Mouse (Mus musculus) adrenal gland, adult 18-20 months (tissue): ENCODE measurements around the gene Acta2. TPM values are rescaled to one million over a fixed set of nuclear protein-coding genes. Genes with fewer than 3 reads are reported as not detected.
"Not testable (repeated sequence)": the region's sequence is repeated elsewhere in the genome, so short reads cannot be mapped to it uniquely, and the experiment has no call there.

ENCODE experiments used
- DNase-seq, 2 experiments: peaks; one replicate each; pipeline ENCODE4 v3.0.0; 2021 to 2022; ENCODE audit warnings: low spot score in 2 of 2
- total RNA-seq, 2 experiments: library from RNA; stranded (reverse); gene quantifications; 1 replicate in 1 of 2; 2 replicates in 1 of 2; pipeline ENCODE4 v1.2.3; 2021

The Acta2 gene
- total RNA-seq, 2 experiments from 2014 or later = 41.4 to 97.6 TPM

DNA sequence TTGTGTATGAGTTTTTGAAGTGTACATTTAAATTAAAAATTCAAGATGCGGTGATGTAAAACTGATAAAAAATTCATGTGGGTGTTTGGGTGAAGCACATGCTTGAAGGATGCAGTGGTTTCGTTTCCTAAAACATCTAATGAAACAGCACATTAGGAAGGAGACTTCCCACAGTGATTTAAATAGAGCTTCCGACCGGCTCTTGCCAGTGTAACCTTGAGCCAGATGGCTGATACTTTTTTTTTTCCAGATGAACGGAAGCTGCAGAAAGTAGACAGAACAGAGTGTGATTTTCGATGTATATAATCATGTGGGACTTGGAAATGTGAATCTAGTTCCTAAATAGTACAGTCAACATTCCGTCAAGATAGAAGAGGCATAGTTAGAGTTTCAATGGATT lies 23.8 kb downstream of the Acta2 start:
- no peak for DNase-seq

DNA sequence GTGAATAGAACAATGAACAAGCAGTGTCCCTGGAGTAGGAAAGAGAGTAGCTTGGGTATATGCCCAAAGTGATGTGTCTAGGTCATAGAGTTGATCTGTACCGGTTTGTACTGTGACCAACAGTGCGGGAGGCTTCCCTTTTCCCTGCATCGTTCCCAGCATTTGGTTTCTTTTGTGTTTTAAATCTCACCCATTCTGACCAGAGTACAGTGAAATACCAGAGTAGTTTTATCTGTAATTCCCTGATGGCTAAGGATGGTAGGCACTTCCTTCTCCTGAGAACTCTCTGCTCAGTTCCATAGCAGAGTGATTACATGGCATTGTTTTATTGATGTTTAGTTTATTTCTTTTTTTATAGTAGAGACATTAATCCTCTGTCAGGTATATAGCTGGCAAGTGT lies 32.6 kb downstream of the Acta2 start:
- DNase-seq = no peak

DNA sequence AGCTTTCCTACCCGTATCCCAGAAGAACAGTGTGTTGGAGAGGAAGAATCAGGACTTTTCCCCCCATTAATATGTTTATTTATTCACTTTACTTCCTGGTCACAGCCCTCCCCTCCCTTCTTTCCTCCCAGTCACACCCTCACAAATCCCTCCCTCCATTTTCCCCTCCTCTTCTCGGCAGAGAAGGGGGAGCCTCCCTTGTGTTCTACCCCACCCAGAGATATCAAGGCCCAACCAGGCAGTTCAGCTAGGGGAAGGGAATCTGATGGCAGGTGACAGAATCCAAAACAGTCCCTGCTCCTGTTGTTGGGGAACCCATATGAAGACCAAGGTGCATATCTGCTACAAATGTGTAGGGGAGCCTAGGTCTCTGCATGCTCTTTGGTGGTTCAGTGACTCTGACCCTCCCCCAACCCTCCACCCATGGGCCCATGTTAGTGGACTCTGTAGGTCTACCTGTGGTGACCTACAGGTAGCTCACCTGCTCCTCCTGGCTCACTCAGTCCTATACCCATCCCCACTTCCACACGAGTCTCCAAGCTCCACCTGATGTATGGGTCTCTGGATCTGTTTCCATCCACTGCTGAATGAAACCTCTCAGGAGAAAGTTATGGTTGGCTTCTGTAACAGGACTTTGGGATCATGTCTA lies 34.5 kb downstream of the Acta2 start:
- DNase-seq = no peak

DNA sequence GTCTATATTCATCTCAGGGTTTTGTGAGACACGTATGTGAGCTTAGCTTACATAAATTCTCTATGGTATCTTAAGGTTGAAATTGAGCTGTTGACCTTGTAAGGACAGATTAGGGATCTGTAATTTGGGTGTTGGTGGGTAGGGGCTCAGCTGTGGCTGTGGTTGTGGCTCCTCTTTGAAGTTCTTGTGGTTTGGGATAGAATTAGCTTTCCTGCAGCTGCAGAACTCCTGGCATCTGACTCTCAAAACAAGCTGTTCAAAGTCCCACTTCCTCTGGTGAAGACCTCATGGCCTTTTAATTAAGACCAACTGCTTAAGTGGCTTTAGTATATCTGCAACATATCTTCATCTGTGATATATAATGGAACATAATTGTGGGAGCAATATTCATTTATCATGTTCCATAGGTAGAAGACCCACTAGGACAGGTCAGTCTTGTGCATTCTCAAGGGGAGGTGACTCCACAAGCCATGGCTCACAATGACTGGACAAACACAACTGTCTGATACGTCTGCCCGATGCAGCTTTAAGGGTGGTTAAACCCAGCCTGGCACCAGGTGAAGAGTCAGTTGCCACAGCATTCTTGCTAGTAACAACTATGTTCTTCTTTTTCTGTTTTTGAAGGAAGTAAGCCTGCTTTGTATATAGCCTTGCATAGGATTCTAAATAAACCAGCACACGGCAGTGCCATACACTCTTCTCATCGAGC lies 36.0 kb downstream of the Acta2 start:
- DNase-seq = no peak

DNA sequence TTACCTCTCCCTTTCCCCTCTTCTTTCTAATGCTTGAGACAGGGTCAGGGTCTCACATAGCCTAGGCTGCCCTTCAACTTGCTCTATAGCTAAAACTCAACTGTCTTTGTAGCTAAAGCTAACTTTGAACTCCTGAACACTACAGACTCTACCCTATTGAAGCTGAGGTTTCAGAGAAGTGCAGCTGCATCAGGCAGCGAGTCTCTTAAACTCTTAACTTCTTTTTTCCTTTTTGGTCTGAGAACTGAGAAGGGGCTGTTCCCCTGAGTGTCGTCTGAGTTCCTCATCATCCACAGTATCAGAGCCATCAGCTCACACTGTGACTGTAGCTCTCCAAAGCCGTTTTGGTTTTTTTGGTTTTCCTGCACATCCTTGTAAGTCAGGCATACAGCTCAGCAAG lies 37.6 kb downstream of the Acta2 start:
- DNase-seq = no peak

DNA sequence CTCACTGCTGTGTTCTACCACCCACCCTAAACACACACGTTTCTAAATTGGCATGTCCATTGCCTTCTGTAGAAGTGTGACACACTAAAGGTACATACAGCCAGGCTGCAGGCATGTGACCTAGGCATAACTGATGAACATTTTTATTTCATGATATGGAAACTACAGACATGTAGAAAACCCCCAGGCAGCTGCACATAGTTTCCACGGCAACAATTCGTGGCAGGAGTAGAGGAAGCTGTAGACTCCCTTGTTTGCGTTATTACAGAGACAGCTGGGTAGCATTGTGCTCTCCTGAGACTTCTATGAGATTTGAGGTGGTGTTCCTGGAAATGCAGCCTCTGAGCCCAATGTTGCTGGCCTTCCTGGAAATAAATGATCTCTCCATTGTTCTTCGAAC lies 38.4 kb downstream of the Acta2 start:
- no peak for DNase-seq

DNA sequence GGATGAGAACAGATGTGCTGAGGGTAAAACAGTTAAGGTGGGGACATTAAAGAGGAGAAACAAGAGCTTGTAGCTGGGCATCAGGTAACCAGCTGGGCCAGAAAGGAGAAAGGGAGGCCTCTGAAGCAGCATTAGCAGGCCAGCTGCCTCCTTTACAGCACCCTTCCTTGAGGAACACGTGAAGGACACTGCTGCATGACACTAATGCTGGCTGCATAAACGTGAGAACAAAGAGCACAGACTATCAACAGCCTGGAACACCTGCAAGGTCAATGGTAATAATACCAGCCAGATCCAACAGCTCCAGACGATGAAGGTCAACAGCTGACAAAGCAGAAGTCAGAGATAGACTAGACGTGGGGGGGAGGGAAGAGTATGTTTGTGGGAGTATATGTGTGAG lies 41.3 kb downstream of the Acta2 start:
- DNase-seq = no peak

DNA sequence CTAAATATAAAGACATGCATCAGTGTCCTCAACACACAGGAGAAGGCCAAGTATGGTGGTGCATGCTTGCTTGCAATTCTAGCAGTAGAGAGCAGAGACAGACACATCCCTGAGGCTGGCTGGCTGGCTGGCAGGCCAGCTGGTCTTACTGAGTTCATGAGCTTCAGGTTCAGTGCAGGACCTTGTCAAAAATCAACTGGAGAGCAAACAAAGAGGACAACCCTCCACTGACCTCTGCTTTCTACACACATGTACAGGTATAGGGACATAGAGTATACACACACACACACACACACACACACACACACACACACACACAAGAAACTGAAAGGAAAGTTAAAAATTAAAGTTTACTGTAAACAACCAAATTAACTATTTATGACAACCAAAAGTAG lies 42.1 kb downstream of the Acta2 start:
- no peak for DNase-seq

DNA sequence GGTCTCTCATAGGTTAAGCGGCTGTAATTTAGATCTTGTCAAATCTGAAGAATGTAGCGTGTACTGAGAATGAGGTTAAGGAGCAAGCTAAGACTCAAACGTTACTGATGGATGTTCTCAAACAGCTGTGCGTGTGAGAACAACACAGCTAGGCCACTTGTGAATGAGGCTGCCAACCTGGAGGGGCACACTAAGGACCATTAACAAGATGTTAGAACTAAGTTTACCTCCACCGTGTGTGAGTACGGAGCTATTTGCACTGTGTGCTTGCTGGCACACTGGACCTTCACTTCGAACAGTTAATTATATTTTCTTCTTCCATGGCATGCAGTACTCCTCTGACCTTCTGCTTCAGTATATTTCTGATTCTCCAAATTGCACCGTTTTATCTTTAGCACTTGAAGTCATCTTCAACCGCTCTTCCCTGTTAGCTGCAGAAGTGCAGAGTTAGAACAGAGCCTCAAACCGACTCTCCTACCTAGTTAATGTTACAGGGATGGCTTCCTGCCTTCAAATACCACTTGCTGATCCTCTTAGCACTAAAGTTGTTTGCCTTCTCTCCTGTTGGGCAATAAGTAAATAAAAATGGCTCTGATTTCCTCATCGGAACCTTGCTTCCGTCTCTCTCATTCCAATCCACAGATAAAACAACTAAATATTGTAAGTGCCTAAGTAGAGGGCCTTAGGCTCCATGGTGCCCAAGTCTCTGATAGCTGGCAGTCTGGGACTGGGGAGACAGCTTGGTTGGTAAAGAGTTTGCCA lies 42.7 kb downstream of the Acta2 start:
- DNase-seq = no peak

DNA sequence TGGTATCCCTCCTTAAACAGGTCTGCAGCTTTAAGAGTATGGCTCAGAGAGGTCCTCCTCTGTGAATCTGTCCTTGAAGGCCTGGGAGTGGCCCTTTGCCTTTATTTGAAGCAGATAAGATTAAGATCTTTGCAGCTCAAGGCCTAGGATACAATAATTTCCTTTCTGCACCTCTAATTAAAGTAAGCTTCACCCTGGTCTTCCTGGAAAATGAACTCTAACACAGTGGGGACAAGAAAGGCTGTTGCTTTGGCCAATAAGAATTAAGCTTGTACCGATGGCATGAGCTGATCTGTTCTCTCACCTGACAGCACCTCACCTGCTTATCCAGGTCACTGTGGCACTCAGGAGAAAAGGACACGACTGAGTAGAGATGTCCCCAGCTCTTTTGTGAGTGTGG lies 44.5 kb downstream of the Acta2 start:
- no peak for DNase-seq

DNA sequence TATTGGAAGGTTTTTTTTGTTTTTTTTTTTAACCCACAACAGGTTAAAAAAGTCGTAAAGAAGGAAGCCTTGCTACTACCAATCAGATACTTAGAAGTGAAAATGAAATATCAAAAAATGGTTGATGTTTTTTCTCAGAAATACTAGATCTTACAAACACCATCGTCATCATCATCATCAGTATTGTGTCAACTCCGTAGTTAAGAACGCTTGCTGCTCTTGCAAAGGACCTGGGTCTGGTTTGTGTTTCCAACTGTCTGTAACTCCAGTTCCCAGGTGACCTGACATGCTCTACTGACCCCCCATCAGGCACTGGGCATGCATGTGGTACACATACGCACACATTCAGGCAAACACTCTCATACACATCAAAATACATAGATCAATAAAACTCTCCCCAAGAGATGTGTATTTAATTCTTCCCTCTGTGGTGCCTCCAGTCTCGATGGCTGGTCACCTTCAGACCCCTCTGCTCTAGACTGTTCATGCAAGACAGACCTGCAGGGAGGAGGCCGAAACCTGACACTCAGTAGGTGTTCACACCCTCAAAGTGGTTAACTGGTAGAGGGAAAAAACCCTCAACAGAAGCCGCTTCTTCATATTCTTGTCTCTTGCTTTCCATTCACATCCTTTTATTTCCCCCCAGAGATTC lies 45.3 kb downstream of the Acta2 start:
- DNase-seq = no peak

DNA sequence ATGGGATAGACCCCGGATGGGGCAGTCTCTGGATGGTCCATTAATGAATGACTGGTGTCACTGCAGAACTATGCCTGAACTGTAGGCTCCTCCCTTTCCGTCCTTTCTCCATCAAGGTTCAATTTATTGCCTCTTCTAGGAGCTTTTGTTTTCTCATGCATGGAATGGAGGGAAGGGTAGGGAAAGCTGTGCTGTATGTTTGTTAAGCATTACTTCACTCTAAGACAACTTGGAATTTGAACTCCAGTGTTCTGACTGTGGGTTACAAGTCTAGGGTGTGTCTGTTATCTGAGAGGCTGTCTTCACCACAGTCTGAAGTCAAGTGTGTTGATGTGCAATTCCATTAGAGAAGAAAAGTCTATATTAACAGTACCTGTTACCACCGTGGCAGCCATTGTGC lies 46.4 kb downstream of the Acta2 start:
- DNase-seq = no peak

DNA sequence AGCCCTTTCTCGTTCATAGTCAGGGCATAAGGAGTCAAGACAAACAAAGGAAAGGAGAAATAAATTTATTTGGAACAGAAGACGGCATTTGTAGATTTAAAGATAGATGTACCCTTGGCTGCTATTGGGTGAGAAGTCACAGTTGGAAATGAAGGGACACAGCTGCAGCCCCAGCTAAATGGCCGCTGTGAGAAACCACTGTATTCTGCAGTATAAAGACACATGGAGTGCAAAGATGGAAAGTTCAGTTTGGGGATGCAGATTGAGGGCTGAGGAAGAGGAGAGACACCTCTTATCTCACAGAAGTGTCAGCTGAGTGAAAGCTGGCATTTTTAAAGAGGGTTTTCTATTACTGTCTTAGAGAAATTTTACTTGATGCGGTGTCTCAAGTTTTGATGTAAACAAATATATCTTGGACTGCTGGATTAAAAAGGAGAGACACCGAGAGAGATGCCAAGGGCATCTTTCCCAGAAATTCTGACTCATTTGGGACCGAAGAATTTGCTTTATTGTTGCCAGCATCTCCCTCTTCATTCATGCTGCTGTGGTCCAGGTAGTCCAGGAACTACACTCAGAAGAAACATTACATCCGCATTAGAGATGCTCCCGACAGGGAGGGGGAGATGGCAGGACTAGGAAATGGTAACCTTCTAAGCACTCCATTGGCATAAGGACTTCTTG lies 48.5 kb downstream of the Acta2 start:
- DNase-seq = no peak

DNA sequence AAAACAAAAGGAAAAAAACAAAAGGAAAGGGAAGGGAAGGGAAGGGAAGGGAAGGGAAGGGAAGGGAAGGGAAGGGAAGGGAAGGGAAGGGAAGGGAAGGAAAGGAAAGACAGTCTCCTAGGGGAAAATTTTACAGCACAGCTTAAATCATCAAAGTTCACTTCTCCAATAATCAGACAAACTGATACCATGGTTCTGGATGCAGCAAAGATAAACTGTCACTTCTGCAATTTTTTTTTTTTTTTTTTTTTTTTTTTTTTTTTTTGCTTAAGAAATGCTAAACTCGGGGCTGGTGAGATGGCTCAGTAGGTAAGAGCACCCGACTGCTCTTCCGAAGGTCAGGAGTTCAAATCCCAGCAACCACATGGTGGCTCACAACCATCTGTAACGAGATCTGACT lies 49.3 kb downstream of the Acta2 start:
- not testable (repeated sequence) for DNase-seq

DNA sequence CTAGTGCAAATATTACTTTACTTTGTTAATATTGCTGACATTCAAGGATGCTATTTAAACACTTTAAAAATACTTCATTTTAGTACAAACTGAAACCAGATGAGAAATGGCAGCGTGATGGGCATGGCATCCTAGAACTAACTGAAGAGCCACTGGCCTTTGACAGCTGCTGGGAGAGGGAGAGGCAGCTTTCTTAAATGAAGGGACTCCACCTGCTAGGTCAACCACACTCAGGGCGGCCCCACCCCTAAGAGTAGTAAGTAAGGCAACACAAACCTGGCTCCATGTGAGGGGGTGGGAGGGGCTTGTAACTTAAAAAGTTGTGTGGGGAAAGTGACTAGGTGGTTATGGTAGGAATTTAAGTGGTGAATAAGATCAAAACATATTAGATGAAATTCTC lies 52.7 kb downstream of the Acta2 start:
- DNase-seq = no peak

DNA sequence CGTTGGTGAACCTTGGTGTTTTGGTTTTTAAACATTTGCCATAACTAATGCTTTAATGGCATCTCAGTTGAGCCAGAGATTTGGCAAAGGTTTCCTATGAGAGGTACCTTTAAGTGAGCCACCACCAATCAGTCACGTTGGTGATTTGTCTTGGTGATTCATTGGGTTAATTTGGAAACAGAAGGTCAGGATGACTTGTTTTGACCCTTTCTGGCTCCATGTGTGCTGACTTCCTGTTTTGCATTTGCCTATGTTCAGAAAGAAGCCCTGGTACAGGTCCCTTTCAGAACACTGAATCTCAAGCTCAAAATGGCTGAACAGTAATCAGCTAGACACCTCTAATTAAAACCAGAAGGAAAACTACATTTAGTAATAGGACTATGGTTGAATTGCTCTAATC lies 55.9 kb downstream of the Acta2 start:
- DNase-seq = no peak

DNA sequence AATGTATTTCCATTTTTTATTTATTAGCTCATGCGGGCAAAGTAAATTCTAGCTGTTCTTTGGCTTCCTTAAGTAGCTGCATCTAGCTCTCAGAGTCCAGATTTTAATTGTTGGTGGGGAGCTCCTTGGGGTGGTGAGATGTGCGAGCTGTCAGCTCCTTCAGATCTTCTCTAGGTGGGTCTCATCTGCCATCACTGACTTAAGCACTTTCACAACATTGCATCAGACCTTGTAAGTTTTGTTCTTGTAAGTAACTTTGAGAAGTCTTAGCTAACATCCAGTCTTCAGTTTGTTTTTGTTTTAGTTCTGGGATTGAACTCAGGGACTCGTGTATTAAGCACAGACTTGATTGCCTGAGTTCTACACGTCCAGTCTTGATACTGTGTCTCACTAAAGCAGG lies 56.5 kb downstream of the Acta2 start:
- no peak for DNase-seq

DNA sequence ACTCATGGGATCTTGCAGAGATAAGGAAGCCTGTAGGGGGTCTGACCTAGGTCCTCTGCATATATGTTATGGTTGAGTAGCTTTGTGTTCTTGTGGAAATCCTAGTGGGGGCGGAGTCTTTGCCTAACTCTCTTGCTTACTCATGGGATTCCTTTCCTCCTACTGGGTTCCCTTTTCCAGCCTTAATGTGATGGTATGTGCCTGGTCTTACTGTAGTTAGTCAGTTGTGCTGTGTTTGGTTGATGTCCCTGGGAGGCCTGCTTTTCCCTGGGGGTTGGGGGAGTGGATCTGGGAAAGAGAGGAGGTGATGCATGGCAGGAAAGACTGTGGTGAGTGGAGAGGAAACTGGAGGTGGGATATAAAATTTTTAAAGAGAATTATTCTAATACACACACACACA lies 57.3 kb downstream of the Acta2 start:
- DNase-seq = no peak

DNA sequence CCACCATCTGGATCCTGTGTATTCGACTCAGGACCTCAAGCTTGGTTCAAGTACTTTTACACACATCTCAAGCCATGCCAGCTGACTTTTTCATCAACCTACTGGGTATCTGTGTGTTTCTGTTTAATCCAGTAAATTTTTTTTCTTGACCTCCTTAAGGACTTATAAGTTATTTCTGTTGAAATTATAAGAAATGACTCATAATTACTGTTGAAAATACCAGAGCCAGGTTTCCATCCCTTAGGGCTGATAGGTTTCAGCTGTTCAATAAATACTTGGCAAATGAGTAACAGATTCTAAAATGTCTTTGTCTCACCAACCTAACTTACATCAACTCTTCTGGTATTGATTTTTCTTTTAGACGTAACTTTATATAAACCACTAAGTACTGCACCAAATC lies 60.4 kb downstream of the Acta2 start:
- no peak for DNase-seq

DNA sequence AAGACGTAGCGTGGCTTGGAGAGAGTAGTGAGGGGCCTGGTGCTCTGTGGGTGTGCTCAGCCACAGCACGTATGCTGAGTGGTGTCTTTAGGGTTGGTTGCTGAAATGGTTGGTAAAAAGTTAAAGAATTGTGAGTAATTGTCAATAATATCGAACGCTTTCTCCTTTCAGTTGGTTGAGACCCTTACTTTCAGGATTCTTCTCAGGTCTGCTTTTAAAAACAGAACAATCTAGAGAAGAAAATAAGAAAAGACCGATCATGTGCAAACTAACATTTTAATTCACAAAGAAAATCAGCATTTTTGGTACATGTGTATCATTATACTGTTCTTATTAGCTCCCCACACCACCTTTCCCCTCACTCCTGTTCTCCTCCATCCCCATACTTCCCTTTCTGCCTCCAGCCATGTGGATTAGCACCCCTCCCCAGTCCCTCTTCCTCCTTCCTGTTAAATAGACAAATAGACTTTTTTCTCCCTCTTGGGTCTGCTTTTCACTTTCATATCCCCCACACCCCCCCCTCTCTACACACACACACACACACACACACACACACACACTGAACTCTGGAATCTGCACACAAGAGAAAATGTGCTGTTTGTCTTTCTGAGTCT lies 61.2 kb downstream of the Acta2 start:
- DNase-seq = no peak

DNA sequence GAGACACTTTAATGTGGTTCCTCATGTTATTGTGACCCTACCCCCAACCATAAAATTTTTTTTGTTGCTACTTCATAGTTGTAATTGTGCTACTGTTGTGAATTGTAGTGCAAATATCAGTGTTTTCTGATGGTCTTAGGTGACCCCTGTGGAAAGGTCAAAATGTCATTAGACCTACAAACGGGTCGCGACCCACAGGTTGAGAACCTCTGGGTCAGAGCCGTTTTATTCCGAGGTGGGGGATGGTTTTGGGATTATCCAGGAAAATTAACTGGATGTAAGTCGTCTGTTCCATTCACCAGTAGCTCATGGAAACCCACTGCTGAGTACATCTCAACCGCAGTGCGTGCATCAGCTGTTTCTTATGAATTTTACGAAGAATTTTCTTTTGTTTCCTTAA lies 61.7 kb downstream of the Acta2 start:
- DNase-seq = no peak
